Mouse (Mus musculus) heart, postnatal 25 days (tissue): ENCODE data around the gene Vezf1. TPM values are rescaled to one million over a fixed set of nuclear protein-coding genes. Genes with fewer than 3 reads are reported as not detected.

Experiments used
- DNase-seq: peaks from one replicate; pipeline ENCODE4 v3.0.0; 2022; ENCODE audit warnings: low spot score
- intact Hi-C: fragments of 180-260 bp; cut with DNase I; formaldehyde crosslinking; loops from one replicate; pipeline ENCODE4 v1.15.1; 2025
- total RNA-seq, 2 experiments: library from RNA; stranded (reverse); gene quantifications; 2 replicates each; pipeline ENCODE4 v1.2.3; 2021

Vezf1 gene
- total RNA-seq, 2 experiments from 2014 or later = 40.7 to 45.3 TPM

GRCm38 (mm10) chr11:88117356-88118090 is 49.4 kb downstream of the Vezf1 start:
- DNase-seq = peak; percentile 65

DNA sequence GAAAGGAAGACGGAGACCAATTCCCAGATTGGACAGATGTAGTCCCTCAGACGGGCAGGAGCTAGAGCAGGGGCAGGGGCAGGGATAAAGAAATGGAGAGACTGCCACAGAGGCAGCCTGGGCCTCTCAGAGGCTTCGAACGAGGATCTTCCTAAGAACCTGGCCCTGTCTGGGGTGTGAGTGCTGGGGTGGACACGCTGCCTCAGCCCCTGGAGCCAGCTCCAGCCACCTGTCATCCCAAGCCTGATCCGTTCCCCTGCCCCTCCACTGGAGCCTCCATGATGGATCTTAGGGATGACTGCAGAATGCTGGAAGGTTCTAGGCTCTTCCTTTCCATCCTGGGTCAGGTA is 50.0 kb downstream of the Vezf1 start:
- DNase-seq = no peak
- intact Hi-C loops = loop anchor here (2.0 to 5.0 kb wide), 2 partner anchors 19 to 51 kb away; partner anchors contain the start of genes Cuedc1 and Vezf1

More at GRCm38 (mm10) chr11:88117356-88118090, 49.4 kb downstream of the Vezf1 start:
- intact Hi-C loops = loop anchor here (2.0 to 5.0 kb wide), 4 partner anchors 13 to 50 kb away; partner anchors contain the start of genes Cuedc1 and Vezf1

- DNase-seq = peak; percentile 92
- intact Hi-C loops = loop anchor here (2.0 to 5.0 kb wide), 2 partner anchors 20 to 52 kb away; partner anchors contain the start of genes Cuedc1 and Vezf1
These were observed 51.0 kb downstream of the Vezf1 start for GRCm38 (mm10) chr11:88118817-88119642.

GRCm38 (mm10) chr11:88122545-88122944 is 54.5 kb downstream of the Vezf1 start:
- no peak for DNase-seq
- intact Hi-C loops = no loop called here

DNA sequence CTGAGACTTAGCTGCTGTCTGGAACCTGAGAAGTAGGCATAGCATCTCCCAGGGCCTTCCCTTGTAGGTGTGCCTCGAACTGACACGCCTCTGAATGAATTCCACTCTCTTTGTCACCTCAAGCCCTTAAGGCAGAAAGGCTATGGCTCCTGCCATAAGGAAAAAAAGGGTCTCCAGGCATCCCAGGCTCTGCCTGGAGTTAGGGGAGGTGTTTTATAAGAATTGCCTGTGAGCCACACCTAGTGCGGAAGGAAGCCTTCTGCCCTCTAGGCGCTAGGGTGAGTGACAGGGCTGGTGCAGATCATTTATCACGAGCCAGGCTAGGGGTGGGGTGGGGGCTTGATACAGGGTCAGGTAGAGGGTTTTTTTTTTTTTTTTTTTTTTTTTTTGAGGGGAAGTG is 54.9 kb downstream of the Vezf1 start:
- no peak for DNase-seq
- intact Hi-C loops = no loop called here

DNA sequence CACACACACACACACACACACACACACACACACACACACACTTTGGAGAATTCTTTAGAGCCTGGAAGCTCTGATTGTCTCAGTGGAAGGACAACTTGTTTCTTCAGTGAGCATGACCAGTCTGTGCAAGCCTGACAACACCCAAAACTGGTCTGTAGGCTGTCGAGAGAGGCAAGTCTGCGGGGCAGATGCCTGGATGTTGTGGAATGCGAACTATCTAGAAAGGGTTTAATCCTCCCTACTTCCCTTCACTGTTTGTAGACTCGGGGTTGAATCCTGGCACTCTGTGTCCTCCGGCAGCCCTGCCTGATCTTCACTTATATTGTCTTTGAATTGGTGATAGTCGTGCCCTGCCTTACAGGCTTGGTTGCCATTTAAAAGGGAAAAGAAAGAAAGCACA is 55.7 kb downstream of the Vezf1 start:
- DNase-seq = no peak
- intact Hi-C loops = no loop called here

DNA sequence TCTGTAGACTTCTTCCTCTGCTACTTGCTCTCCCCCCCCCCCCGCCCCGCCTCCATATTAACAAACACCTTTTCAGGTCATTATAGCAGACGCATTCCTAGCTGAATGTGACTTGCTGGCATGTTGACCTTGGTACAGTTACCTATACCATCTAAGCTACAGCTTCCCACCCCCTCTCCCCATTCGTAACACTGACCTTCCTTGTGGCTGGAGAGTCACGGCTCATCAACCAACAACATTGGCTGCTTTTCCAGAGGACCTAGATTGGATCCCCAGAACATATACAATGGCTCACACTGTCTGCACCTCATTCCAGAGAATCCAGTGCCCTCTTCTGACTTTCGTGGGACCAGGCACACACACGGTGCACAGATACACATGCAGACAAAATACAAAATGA is 57.4 kb downstream of the Vezf1 start:
- intact Hi-C loops = no loop called here
- no peak for DNase-seq

DNA sequence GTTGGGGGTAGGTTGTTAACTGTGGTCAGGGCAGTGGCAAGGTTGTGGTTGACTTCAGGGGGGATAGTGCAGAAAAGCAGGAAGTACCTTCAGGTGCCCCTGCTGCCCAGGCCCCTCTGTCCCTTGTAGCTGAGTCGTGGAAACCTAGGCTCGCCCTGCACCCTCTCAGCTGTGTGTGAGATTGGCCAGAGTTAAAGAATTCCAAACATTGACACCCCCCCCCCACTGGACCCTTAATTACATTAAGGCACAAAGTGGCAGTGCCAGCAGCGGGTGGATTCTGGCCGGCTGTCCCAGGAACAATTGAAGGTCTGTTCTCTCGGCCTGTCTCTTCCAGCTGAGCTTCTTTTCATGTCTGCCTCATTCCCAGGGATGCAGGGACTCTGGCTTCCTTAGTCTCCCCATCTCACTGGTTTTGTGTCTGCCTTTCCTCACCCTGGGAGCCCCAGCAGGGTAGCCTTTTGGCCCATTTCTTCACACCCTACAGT is 58.3 kb downstream of the Vezf1 start:
- intact Hi-C loops = no loop called here
- no peak for DNase-seq

GRCm38 (mm10) chr11:88128461-88128860 is 60.4 kb downstream of the Vezf1 start:
- intact Hi-C loops = no loop called here
- no peak for DNase-seq

GRCm38 (mm10) chr11:88129281-88129680 is 61.2 kb downstream of the Vezf1 start:
- intact Hi-C loops = no loop called here

DNA sequence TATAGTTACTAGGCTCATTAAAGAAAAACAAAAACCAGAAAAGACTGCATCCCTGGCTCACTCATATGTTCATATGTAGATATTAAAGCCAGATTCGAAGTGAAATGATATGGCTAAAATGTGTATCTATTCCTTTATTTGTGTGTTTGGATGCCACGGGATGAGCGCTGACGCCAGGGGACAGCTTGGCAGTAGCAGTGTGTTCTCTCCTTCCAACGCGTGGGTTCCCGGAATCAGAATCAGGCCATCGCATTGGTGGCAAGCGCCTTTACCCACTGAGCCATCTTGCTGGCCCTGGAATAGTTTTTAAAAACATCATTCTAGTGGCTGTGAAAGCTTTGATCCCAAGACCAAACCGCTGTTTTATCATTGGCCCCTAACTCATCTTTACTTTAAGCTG is 61.9 kb downstream of the Vezf1 start:
- no peak for DNase-seq

More at GRCm38 (mm10) chr11:88129281-88129680, 61.2 kb downstream of the Vezf1 start:
- DNase-seq = no peak

DNA sequence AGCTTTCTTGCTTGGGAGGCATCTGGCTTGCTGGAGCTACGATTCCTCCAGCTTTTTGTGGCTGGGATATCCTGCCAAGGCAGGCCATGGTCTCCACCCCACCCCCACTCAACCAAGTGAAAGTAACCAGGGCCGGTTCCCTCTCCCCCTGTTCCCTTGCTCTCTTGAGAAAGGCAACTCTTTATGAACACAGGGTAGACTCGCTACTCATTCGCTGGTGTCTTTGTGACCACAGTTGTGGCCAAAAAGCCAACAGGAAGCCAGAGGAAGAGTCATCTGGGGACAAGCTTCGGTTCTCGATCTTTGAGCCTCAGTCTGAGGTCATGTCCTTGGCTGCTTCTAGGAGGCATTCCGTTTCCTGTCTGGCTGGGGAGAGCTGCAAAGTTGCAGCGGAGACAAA is 63.8 kb downstream of the Vezf1 start:
- peak; percentile 85 for DNase-seq
- intact Hi-C loops = loop anchor here (2.0 kb wide), 1 partner anchor 15 kb away; no protein-coding TSS in a partner anchor

More for the DNA sequence above, 61.9 kb downstream of the Vezf1 start:
- intact Hi-C loops = loop anchor here (2.0 kb wide), 1 partner anchor 13 kb away; no protein-coding TSS in a partner anchor

Other genes starting within 250 kb of the Vezf1 start
- gene Lpo, start 240.0 kb upstream of the Vezf1 start, total RNA-seq = not detected
- 1 to 10 TPM; 2.5 to 3.1 TPM for gene Mks1, start 215.1 kb upstream of the Vezf1 start, total RNA-seq
- gene Epx, start 192.7 kb upstream of the Vezf1 start, total RNA-seq = not detected
- not detected for gene Olfr462, start 176.0 kb upstream of the Vezf1 start, total RNA-seq
- not detected for gene Olfr463, start 170.9 kb upstream of the Vezf1 start, total RNA-seq
- gene Olfr464, start 147.3 kb upstream of the Vezf1 start, total RNA-seq = not detected
- gene Dynll2, start 80.7 kb upstream of the Vezf1 start, total RNA-seq = 100 to 1,000 TPM; 350 to 375 TPM
- gene Srsf1, start 20.9 kb upstream of the Vezf1 start, total RNA-seq = 100 to 1,000 TPM in 1 of 2 experiments, 10 to 100 TPM in 1; 95.4 to 116 TPM
- 10 to 100 TPM; 50.4 to 55.1 TPM for gene Cuedc1, start 29.8 kb downstream of the Vezf1 start, total RNA-seq
- 100 to 1,000 TPM; 301 to 306 TPM for gene Mrps23, start 136.1 kb downstream of the Vezf1 start, total RNA-seq
- not detected for gene Ccdc182, start 225.8 kb downstream of the Vezf1 start, total RNA-seq